Mouse (Mus musculus): ENCODE results near the gene Cdkn2d. TPM values are rescaled to one million over a fixed set of nuclear protein-coding genes. Genes with fewer than 3 reads are reported as not detected.

Gene Cdkn2d
- polyA plus RNA-seq, 2 experiments: 43.2 to 51.1 TPM

GRCm38 (mm10) chr9:21322211-21322916 is 31.2 kb upstream of the Cdkn2d start:
- no peak overlapping the region for H3K27ac ChIP-seq (replicated peaks; ENCODE audit: low read depth, low read length)
- 0 out of 2 replicates have a peak, but pooled peaks cover 6% of the 10 kb centered on the region for H3K36me3 ChIP-seq (ENCODE audit: control insufficient read depth, insufficient read depth, low read length)
- ATAC-seq (ENCODE audit: low FRiP score, low read depth) (no peak), DNase-seq (ENCODE audit: low spot score) (no peak)
- peak overlapping the region; percentile 76; the same call in 1 of the 2 replicates for H3K4me3 ChIP-seq (replicated peaks; ENCODE audit: low read length)
- no peak for TF ChIP-seq POLR2A (IDR thresholded peaks at IDR 0.05; ENCODE audit: borderline replicate concordance, extremely low read depth, insufficient read depth, insufficient read length)
- H3K9me3 ChIP-seq (ENCODE audit: control insufficient read depth, low read length): no peaks in the 10 kb centered on the region
- no peaks in the 10 kb centered on the region for H3K27me3 ChIP-seq (ENCODE audit: control insufficient read depth, insufficient read depth, low read length)
- peaks cover 15% of the 10 kb centered on the region for H3K4me1 ChIP-seq (ENCODE audit: control insufficient read depth, insufficient read depth, low read length)
- peak overlapping the region; percentile 85 for H3K4me2 ChIP-seq (replicated peaks; ENCODE audit: low read depth, low read length, severe bottlenecking)
- peak overlapping the region; percentile 76; the same call in 1 of the 2 replicates for H3K9ac ChIP-seq (ENCODE audit: low read depth, low read length, severe bottlenecking)
- WGBS: 69% methylated on average over 19 of the region's 19 CpGs

DNA sequence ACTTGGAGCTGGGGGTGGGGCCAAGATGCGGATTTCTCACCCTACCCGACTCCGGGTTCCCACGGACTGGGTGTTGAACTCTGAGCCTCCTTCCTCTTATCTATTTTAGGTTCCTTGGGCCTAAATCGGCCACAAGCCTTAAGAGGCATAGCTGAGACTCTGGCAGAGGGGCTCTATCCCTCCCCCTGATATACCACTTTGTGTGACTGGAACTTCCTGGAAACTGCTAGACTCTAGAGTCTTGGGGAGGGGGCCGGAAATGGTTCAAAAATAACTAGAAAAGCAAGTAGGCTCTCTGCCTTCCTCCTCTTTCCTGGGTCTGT is 30.3 kb upstream of the Cdkn2d start:
- ATAC-seq (ENCODE audit: low FRiP score, low read depth) (no peak), DNase-seq (ENCODE audit: low spot score) (no peak)
- peak overlapping the region; percentile 85 for H3K4me2 ChIP-seq (replicated peaks; ENCODE audit: low read depth, low read length, severe bottlenecking)
- no peaks in the 10 kb centered on the region for H3K27me3 ChIP-seq (ENCODE audit: control insufficient read depth, insufficient read depth, low read length)
- no peaks in the 10 kb centered on the region for H3K9me3 ChIP-seq (ENCODE audit: control insufficient read depth, low read length)
- no peak overlapping the region for H3K27ac ChIP-seq (replicated peaks; ENCODE audit: low read depth, low read length)
- 0 out of 2 replicates have a peak, but pooled peaks cover 4% of the 10 kb centered on the region for H3K36me3 ChIP-seq (ENCODE audit: control insufficient read depth, insufficient read depth, low read length)
- H3K4me1 ChIP-seq (ENCODE audit: control insufficient read depth, insufficient read depth, low read length): peaks cover 15% of the 10 kb centered on the region
- peak overlapping the region; percentile 76 for H3K9ac ChIP-seq (ENCODE audit: low read depth, low read length, severe bottlenecking)
- no peak for TF ChIP-seq POLR2A (IDR thresholded peaks at IDR 0.05; ENCODE audit: borderline replicate concordance, extremely low read depth, insufficient read depth, insufficient read length)
- peak overlapping the region; percentile 76 for H3K4me3 ChIP-seq (replicated peaks; ENCODE audit: low read length)
- WGBS: 14% methylated on average over 6 of the region's 6 CpGs

DNA sequence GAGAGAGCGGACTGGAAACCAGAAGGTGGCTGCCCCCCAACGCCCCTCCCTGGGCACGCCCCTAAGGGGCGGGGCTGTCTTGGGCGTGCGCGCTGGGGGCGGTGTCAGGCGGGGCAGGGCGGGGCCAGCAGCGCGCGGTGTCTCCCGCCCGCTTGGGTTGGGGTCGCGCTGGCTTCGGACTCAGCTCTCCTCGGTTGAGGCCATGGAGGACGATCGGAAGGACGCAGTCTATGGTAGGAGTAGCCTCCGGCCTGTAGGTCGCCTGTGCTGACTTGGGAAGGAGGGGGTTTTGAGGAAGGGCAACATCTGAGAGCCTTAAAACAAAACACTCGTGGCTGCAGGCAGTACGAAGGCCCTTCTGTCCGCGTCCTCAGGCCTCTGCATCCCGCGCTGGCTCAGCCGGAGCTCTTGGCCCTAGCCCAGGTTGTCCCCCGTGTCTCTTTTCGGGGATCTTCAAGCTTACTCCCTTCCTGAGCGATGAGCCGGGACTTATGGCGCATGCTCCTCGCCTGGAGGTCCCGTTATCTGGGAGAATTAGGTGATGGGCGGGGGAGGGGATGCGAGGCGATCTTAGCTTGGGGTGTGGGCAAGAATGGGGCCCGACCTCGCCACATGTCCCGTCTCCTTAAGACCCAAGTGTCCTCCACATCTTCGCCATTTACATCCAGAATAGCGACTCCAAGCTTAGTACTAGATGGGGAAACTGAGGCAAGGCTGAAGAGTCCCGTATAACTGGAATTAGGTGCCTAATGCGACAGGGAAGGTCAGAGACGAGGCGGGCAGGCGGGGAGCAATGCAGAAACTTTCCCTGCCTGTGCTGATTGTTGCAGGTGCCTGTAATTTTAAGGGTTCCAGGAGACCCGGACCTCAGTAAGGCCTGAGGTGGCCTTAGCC is 29.7 kb upstream of the Cdkn2d start, which contains the start of gene Slc44a2:
Gene Slc44a2 (plus strand): TSS at position 80 of the 894 bp plus-strand sequence.
- ATAC-seq (ENCODE audit: low FRiP score, low read depth) (peak; percentile 98), DNase-seq (ENCODE audit: low spot score) (peak; percentile 77)
- Histone ChIP-seq H3K4me2 (replicated peaks; ENCODE audit: low read depth, low read length, severe bottlenecking) (peak within 1 kb of the TSS; percentile 85), H3K9ac (ENCODE audit: low read depth, low read length, severe bottlenecking) (peak within 1 kb of the TSS; percentile 76), H3K36me3 (ENCODE audit: control insufficient read depth, insufficient read depth, low read length) (0 out of 2 replicates have a peak, but pooled peaks cover 3% of the 10 kb centered on the region), H3K4me3 (replicated peaks; ENCODE audit: low read length) (peak within 1 kb of the TSS; percentile 76), H3K27me3 (ENCODE audit: control insufficient read depth, insufficient read depth, low read length) (no peaks in the 10 kb centered on the region), H3K9me3 (ENCODE audit: control insufficient read depth, low read length) (no peaks in the 10 kb centered on the region), H3K27ac (replicated peaks; ENCODE audit: low read depth, low read length) (0 out of 2 replicates have a peak within 1 kb of the TSS, but pooled peaks have one; percentile 19), H3K4me1 (ENCODE audit: control insufficient read depth, insufficient read depth, low read length) (peaks cover 15% of the 10 kb centered on the region)
- TF ChIP-seq POLR2A (IDR thresholded peaks at IDR 0.05; ENCODE audit: borderline replicate concordance, extremely low read depth, insufficient read depth, insufficient read length): peak; percentile 80; the same call in 1 of the 2 replicates
- under 1% methylated on average over 52 of the region's 52 CpGs for WGBS

DNA sequence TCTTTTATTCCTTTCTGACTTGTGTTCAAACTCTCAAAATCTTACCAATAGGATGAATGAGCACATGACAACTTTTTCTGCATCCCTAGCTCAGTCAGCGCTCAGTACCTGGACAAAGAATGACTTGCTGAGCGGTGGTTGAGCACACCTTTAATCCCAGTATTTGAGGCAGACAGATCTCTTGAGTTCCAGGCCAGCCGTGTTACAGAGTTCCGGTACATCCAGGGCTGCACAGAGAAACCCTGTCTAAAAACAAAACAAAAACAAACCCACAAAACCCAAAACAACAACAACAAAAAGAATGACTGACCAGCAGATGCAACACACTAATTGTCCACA is 29.0 kb upstream of the Cdkn2d start:
- H3K27ac ChIP-seq (replicated peaks; ENCODE audit: low read depth, low read length): no peak overlapping the region
- peaks cover 15% of the 10 kb centered on the region for H3K4me1 ChIP-seq (ENCODE audit: control insufficient read depth, insufficient read depth, low read length)
- peak overlapping the region; percentile 76 for H3K4me3 ChIP-seq (replicated peaks; ENCODE audit: low read length)
- ATAC-seq (ENCODE audit: low FRiP score, low read depth) (peak; percentile 14), DNase-seq (ENCODE audit: low spot score) (no peak)
- no peak for TF ChIP-seq POLR2A (IDR thresholded peaks at IDR 0.05; ENCODE audit: borderline replicate concordance, extremely low read depth, insufficient read depth, insufficient read length)
- peak overlapping the region; percentile 85 for H3K4me2 ChIP-seq (replicated peaks; ENCODE audit: low read depth, low read length, severe bottlenecking)
- H3K36me3 ChIP-seq (ENCODE audit: control insufficient read depth, insufficient read depth, low read length): 0 out of 2 replicates have a peak, but pooled peaks cover 3% of the 10 kb centered on the region
- no peaks in the 10 kb centered on the region for H3K9me3 ChIP-seq (ENCODE audit: control insufficient read depth, low read length)
- WGBS: 31% methylated on average over 4 of the region's 4 CpGs
- H3K9ac ChIP-seq (ENCODE audit: low read depth, low read length, severe bottlenecking): peak overlapping the region; percentile 76; the same call in 1 of the 2 replicates
- H3K27me3 ChIP-seq (ENCODE audit: control insufficient read depth, insufficient read depth, low read length): no peaks in the 10 kb centered on the region

GRCm38 (mm10) chr9:21319503-21319902 is 28.3 kb upstream of the Cdkn2d start:
- ATAC-seq (ENCODE audit: low FRiP score, low read depth) (no peak), DNase-seq (ENCODE audit: low spot score) (no peak)
- no peaks in the 10 kb centered on the region for H3K36me3 ChIP-seq (ENCODE audit: control insufficient read depth, insufficient read depth, low read length)
- no peak overlapping the region for H3K4me3 ChIP-seq (replicated peaks; ENCODE audit: low read length)
- H3K9me3 ChIP-seq (ENCODE audit: control insufficient read depth, low read length): no peaks in the 10 kb centered on the region
- no peaks in the 10 kb centered on the region for H3K27me3 ChIP-seq (ENCODE audit: control insufficient read depth, insufficient read depth, low read length)
- peaks cover 15% of the 10 kb centered on the region for H3K4me1 ChIP-seq (ENCODE audit: control insufficient read depth, insufficient read depth, low read length)
- WGBS: 90% methylated on average over 4 of the region's 4 CpGs
- no peak overlapping the region for H3K4me2 ChIP-seq (replicated peaks; ENCODE audit: low read depth, low read length, severe bottlenecking)
- no peak for TF ChIP-seq POLR2A (IDR thresholded peaks at IDR 0.05; ENCODE audit: borderline replicate concordance, extremely low read depth, insufficient read depth, insufficient read length)
- no peak overlapping the region for H3K9ac ChIP-seq (ENCODE audit: low read depth, low read length, severe bottlenecking)
- no peak overlapping the region for H3K27ac ChIP-seq (replicated peaks; ENCODE audit: low read depth, low read length)
